Mouse (Mus musculus): ENCODE measurements at regions not wholly inside any gene's neighbourhood (a gene's known extent, or its start where the extent isn't known, plus 50 kb on each side); places are given as distances from the start of the nearest gene placed in this dataset.

- TF ChIP-seq CTCF (IDR thresholded peaks at IDR 0.05) (no peak), EP300 (IDR thresholded peaks at IDR 0.05; ENCODE audit: insufficient read depth, low read depth, low read length) (no peak)
Measured at GRCm38 (mm10) chr12:5956141-5956540, 580.7 kb upstream of the Klhl29 start.

Measured in heart, adult 2 months (tissue).